Mouse (Mus musculus) ES-E14 (cell line): ENCODE data around the gene Ndst4. TPM values are rescaled to one million over a fixed set of nuclear protein-coding genes. Genes with fewer than 3 reads are reported as not detected.

Experiments
- DNase-seq: peaks from one replicate; pipeline ENCODE4 v3.0.0-alpha.2; 2013; ENCODE audit warnings: low read depth, low spot score
- H3K27ac ChIP-seq: 2 replicates; pipeline ENCODE4 v1.5.1; 2012; ENCODE audit warnings: low read depth, mild to moderate bottlenecking, low read length, moderate library complexity, mixed read lengths; ENCODE audit not compliant: poor library complexity, insufficient read depth, severe bottlenecking
- H3K36me3 ChIP-seq: 2 replicates; pipeline ENCODE4 v1.6.1; 2012; ENCODE audit warnings: mild to moderate bottlenecking, low read length, moderate library complexity, mixed read lengths; ENCODE audit not compliant: control insufficient read depth, poor library complexity, insufficient read depth, severe bottlenecking
- H3K4me1 ChIP-seq, 2 experiments: fragments of 150-350 bp in 1 of 2; sonication (generic) in 1 of 2; 2 replicates each; pipeline ENCODE4 v1.6.1; 2012; ENCODE audit warnings: low read length in 2 of 2, mild to moderate bottlenecking in 1 of 2, mixed read lengths in 1 of 2; ENCODE audit not compliant: control insufficient read depth in 2 of 2, insufficient read depth in 2 of 2, poor library complexity in 1 of 2
- H3K4me3 ChIP-seq, 2 experiments: fragments of 150-350 bp in 1 of 2; sonication (generic) in 1 of 2; 2 replicates each; pipeline ENCODE4 v1.5.1; 2012; ENCODE audit warnings: low read length in 2 of 2, low read depth in 1 of 2, mild to moderate bottlenecking in 1 of 2, mixed read lengths in 1 of 2; ENCODE audit not compliant: insufficient read depth in 1 of 2, poor library complexity in 1 of 2, severe bottlenecking in 1 of 2
- H3K9ac ChIP-seq: 2 replicates; pipeline ENCODE4 v1.6.1; 2012; ENCODE audit warnings: low read depth, mild to moderate bottlenecking, low read length, mixed read lengths; ENCODE audit not compliant: poor library complexity, insufficient read depth, severe bottlenecking
- H3K9me3 ChIP-seq: fragments of 150-350 bp; sonication (generic); 2 replicates; pipeline ENCODE4 v1.6.1; 2012; ENCODE audit warnings: low read depth, mild to moderate bottlenecking, low read length; ENCODE audit not compliant: control insufficient read depth, insufficient read depth
- CHD2 ChIP-seq: IDR thresholded peaks from 2 replicates; pipeline ENCODE4 v1.6.1; 2014; ENCODE audit warnings: mild to moderate bottlenecking, low read depth, low read length, inconsistent platforms
- HCFC1 ChIP-seq: IDR thresholded peaks from 2 replicates; pipeline ENCODE4 v1.6.1; 2012; ENCODE audit warnings: low read length, inconsistent platforms, borderline replicate concordance; ENCODE audit not compliant: insufficient read depth
- MAFK ChIP-seq: IDR thresholded peaks from 2 replicates; pipeline ENCODE4 v1.6.1; 2014; ENCODE audit warnings: mild to moderate bottlenecking, low read depth, low read length, inconsistent platforms; ENCODE audit not compliant: insufficient read depth
- ZC3H11A ChIP-seq: IDR thresholded peaks from 2 replicates; pipeline ENCODE4 v1.6.1; 2012; ENCODE audit warnings: low read depth, mild to moderate bottlenecking, inconsistent platforms, low read length, borderline replicate concordance
- ZNF384 ChIP-seq: IDR thresholded peaks from 2 replicates; pipeline ENCODE4 v1.6.1; 2012; ENCODE audit warnings: low read depth, low read length, inconsistent platforms
- in situ Hi-C, 2 experiments: fragments of 600-800 bp; cut with MboI; formaldehyde crosslinking; loops; one replicate each; pipeline ENCODE4 v1.15.1; 2025; ENCODE audit warnings: low sequenced_read_pairs in 2 of 2, inconsistent platforms in 1 of 2; ENCODE audit not compliant: unreplicated experiment in 2 of 2
- total RNA-seq: library from RNA; depleted of rRNA; stranded (reverse); fragments of 300-350 nt; gene quantifications from 2 replicates; pipeline ENCODE4 v1.2.3, GENCODE M21; 2012

Gene Ndst4
- total RNA-seq, 1 experiment: not detected

DNA sequence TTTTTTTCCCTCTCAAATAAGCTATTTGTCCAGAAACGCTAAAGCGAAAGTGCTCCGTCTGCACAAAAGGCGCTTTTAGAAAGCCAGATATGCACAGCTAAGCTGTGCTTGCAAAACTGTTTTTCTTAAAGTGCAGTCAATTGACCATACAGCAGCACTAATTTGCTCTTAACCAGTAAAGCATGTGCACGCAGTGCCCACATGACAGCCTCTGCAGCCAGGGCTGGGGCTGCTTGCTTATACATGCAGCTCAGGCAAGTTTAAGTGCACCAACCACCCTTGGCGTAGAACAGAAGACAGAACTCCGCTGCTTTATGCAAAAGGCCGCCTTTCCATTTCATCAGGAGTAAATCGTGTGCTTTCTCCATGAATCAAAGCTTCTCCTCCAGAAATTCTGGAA, 275.0 kb downstream of the Ndst4 start:
- Histone ChIP-seq H3K4me1 (no peaks in the 10 kb centered on the region), H3K27ac (no peak overlapping the region), H3K36me3 (no peaks in the 10 kb centered on the region), H3K9ac (no peak overlapping the region), H3K4me3 (no peak overlapping the region), H3K9me3 (no peaks in the 10 kb centered on the region)
- DNase-seq: no peak
- TF ChIP-seq HCFC1: no peak
- no peak for TF ChIP-seq MAFK
- TF ChIP-seq ZC3H11A: no peak
- no peak for TF ChIP-seq CHD2
- no peak for TF ChIP-seq ZNF384
- in situ Hi-C loops: no loop called here

- TF ChIP-seq CHD2 (no peak), ZNF384 (no peak), HCFC1 (no peak), MAFK (no peak), ZC3H11A (no peak)
- H3K4me3 ChIP-seq: no peak overlapping the region
- H3K9ac ChIP-seq: no peak overlapping the region
- H3K4me1 ChIP-seq: no peaks in the 10 kb centered on the region
- H3K9me3 ChIP-seq: no peaks in the 10 kb centered on the region
- no peak for DNase-seq
- no peak overlapping the region for H3K27ac ChIP-seq
- H3K36me3 ChIP-seq: no peaks in the 10 kb centered on the region
- in situ Hi-C loops: no loop called here
Measured at GRCm38 (mm10) chr3:125683460-125684230, 279.8 kb downstream of the Ndst4 start.

DNA sequence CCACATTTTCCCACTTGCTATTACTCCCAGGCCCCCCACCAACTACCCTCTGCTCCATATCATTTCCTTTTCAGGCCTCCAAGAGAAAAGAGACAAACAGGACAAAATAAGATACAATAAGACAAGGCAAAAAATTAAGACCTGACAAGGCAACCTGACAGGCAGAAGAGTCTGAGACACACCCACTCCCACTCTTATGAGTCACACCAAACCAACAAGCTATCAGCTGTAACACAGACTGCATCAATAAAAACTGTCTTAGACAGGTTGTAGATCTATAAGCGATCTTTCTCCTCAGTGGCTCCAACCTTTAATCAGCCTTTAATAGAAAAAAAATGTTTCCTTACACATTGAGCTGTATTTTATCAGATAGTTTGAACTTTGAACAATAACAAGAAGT, 280.7 kb downstream of the Ndst4 start:
- TF ChIP-seq ZNF384: no peak
- no peak for TF ChIP-seq MAFK
- TF ChIP-seq CHD2: no peak
- TF ChIP-seq ZC3H11A: no peak
- no peak for TF ChIP-seq HCFC1
- no peaks in the 10 kb centered on the region for H3K4me1 ChIP-seq
- no peak overlapping the region for H3K9ac ChIP-seq
- no peaks in the 10 kb centered on the region for H3K9me3 ChIP-seq
- in situ Hi-C loops: no loop called here
- DNase-seq: no peak
- no peak overlapping the region for H3K27ac ChIP-seq
- no peaks in the 10 kb centered on the region for H3K36me3 ChIP-seq
- H3K4me3 ChIP-seq: no peak overlapping the region

- Histone ChIP-seq H3K9me3 (no peaks in the 10 kb centered on the region), H3K4me3 (no peak overlapping the region), H3K27ac (no peak overlapping the region), H3K9ac (no peak overlapping the region), H3K4me1 (no peaks in the 10 kb centered on the region), H3K36me3 (no peaks in the 10 kb centered on the region)
- TF ChIP-seq MAFK (no peak), ZNF384 (no peak), ZC3H11A (no peak), HCFC1 (no peak), CHD2 (no peak)
- no peak for DNase-seq
- in situ Hi-C loops: no loop called here
Measured at GRCm38 (mm10) chr3:125687601-125688000, 283.7 kb downstream of the Ndst4 start.

GRCm38 (mm10) chr3:125690948-125691347, 287.1 kb downstream of the Ndst4 start:
- no peaks in the 10 kb centered on the region for H3K4me1 ChIP-seq
- no peak overlapping the region for H3K27ac ChIP-seq
- in situ Hi-C loops: no loop called here
- no peaks in the 10 kb centered on the region for H3K36me3 ChIP-seq
- DNase-seq: no peak
- TF ChIP-seq CHD2 (no peak), ZNF384 (no peak), MAFK (no peak), HCFC1 (no peak), ZC3H11A (no peak)
- H3K9me3 ChIP-seq: no peaks in the 10 kb centered on the region
- H3K9ac ChIP-seq: no peak overlapping the region
- H3K4me3 ChIP-seq: no peak overlapping the region
